Mouse (Mus musculus) limb, embryonic 15.5 days (tissue): ENCODE results near the gene Ccdc162. TPM values are rescaled to one million over a fixed set of nuclear protein-coding genes. Genes with fewer than 3 reads are reported as not detected.

ENCODE experiments used
- ATAC-seq: fragments of 200-750 bp; cut with Nextera tagmentation; 2 replicates; pipeline ENCODE4 v1.8.0; 2017; ENCODE audit warnings: low read depth, moderate TSS enrichment; ENCODE audit not compliant: insufficient number of reproducible peaks, low FRiP score, low TSS enrichment
- H3K27ac ChIP-seq: fragments of 300-500 bp; sonication (generic); 2 replicates; pipeline ENCODE4 v1.5.1; 2015; ENCODE audit warnings: moderate library complexity, mild to moderate bottlenecking, inconsistent platforms
- H3K27me3 ChIP-seq: fragments of 300-500 bp; sonication (generic); 2 replicates; pipeline ENCODE4 v1.6.1; 2015; ENCODE audit warnings: inconsistent platforms
- H3K36me3 ChIP-seq: fragments of 300-500 bp; sonication (generic); 2 replicates; pipeline ENCODE4 v1.6.1; 2015; ENCODE audit warnings: inconsistent platforms
- H3K4me1 ChIP-seq: fragments of 300-500 bp; sonication (generic); 2 replicates; pipeline ENCODE4 v1.6.1; 2015; ENCODE audit warnings: inconsistent platforms
- H3K4me2 ChIP-seq: fragments of 300-500 bp; sonication (generic); 2 replicates; pipeline ENCODE4 v1.6.1; 2015; ENCODE audit warnings: mild to moderate bottlenecking, inconsistent platforms
- H3K4me3 ChIP-seq: fragments of 300-500 bp; sonication (generic); 2 replicates; pipeline ENCODE4 v1.5.1; 2015; ENCODE audit warnings: mild to moderate bottlenecking, inconsistent platforms
- H3K9ac ChIP-seq: fragments of 300-500 bp; sonication (generic); 2 replicates; pipeline ENCODE4 v1.6.1; 2015; ENCODE audit warnings: inconsistent platforms
- H3K9me3 ChIP-seq: fragments of 300-500 bp; sonication (generic); 2 replicates; pipeline ENCODE4 v1.6.1; 2016; ENCODE audit warnings: inconsistent platforms
- WGBS: fragments of 180-500 bp; shearing (Covaris S2); methylation state at CpG from one replicate; pipeline ENCODE4 v1.1.7; 2015; 5-methylcytosine and 5-hydroxymethylcytosine counted together
- polyA plus RNA-seq: library from polyadenylated mRNA; unstranded; fragments of >200 nt; fragmentation: Nextera tagmentation; extraction: Ambion mirVana; gene quantifications from 2 replicates; pipeline ENCODE4 v1.2.1, GENCODE M21; 2015

Ccdc162 gene
- polyA plus RNA-seq, 1 experiment from 2014 or later = 1.3 TPM

DNA sequence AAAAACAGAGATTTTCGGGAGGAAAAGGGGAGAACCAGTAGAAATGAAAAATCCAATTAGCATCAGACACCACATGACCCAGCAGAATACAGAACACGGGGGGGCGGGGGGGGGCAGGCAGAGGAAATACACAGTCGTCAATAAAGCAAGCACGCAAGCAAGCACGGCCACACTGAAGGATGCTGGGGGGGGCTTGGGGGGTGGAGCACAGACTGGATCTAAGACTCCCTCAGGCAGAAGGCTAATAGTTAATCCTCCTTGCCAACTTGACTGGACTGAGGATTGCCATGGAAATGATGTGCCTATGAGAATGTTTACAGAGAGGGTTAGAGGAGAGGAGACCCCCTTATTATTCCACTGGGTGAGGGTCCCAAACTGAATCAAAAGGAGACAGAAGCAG lies 19.0 kb upstream of the Ccdc162 start:
- Histone ChIP-seq H3K9me3 (no peaks in the 10 kb centered on the region), H3K4me1 (no peaks in the 10 kb centered on the region), H3K9ac (no peak overlapping the region), H3K27me3 (no peaks in the 10 kb centered on the region), H3K4me2 (no peak overlapping the region), H3K36me3 (peaks cover 7% of the 10 kb centered on the region; the same call in 1 of the 2 replicates), H3K27ac (no peak overlapping the region), H3K4me3 (no peak overlapping the region)
- no peak for ATAC-seq
- WGBS = 67% methylated on average over 6 of the region's 6 CpGs

DNA sequence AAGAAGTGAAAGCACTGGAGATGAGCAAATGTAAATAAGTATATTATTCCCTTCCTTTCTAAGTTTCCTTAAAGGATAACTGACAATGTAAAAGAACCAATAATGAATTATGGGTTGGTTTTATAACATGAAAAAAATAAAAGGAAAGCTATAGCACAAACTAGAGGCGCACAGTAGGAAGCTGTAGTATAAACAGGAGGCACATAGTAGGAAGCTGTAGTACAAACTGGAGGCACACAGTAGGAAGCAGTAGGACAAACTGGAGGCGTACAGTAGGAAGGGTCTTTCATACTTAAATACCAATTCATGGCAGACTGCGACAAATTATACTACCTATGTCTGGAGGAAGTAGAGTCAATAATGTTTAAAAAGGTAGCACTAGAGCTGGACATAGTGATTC lies 16.8 kb upstream of the Ccdc162 start:
- no peaks in the 10 kb centered on the region for H3K9me3 ChIP-seq
- H3K27ac ChIP-seq = no peak overlapping the region
- H3K4me2 ChIP-seq = no peak overlapping the region
- H3K4me3 ChIP-seq = no peak overlapping the region
- WGBS = 91% methylated on average over 3 of the region's 3 CpGs
- no peaks in the 10 kb centered on the region for H3K27me3 ChIP-seq
- H3K4me1 ChIP-seq = no peaks in the 10 kb centered on the region
- H3K9ac ChIP-seq = no peak overlapping the region
- ATAC-seq = no peak
- peaks cover 7% of the 10 kb centered on the region for H3K36me3 ChIP-seq

DNA sequence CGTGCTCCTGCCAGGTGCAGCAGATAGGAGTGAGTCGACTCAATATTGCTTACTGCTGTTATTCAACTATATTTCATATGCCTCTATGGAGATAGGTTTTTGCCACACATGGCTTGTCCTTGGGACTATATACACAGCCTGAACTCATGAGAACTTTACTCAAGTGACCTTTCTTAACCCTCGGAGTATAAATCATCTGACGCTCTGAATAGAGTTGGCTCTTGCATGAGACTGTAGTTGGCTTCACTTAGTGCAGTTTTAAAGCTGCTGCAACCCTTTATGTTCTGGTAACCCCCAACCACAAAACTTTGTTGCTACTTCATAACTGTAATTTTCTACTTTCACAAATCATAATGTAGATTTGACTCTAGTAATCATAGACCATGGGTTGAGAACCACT lies 15.5 kb upstream of the Ccdc162 start:
- Histone ChIP-seq H3K36me3 (peaks cover 10% of the 10 kb centered on the region), H3K4me3 (no peak overlapping the region), H3K9ac (no peak overlapping the region), H3K4me2 (no peak overlapping the region), H3K27me3 (no peaks in the 10 kb centered on the region), H3K4me1 (no peaks in the 10 kb centered on the region), H3K9me3 (no peaks in the 10 kb centered on the region), H3K27ac (no peak overlapping the region)
- no peak for ATAC-seq
- WGBS = 84% methylated on average over 4 of the region's 4 CpGs

DNA sequence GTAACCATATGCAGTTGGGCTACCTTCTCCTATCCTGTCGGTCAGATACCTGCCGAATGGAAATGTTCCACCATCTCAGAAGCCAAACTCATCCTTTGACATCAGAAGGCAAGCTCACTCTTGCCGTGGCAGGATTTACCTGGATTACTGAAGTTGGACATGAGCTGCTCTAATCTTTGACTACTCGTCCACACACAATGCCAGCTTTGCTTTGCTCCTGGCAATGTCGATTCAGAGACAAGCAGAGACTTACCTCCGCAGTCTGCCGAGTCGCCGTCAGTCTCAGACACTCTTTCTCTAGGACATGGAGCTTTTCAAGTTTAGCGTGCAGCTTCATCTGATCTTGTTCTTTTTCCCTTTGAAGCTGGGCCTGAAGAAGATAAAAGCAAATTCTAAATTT lies 14.3 kb upstream of the Ccdc162 start:
- ATAC-seq = no peak
- peaks cover 10% of the 10 kb centered on the region; the same call in 1 of the 2 replicates for H3K36me3 ChIP-seq
- H3K9ac ChIP-seq = no peak overlapping the region
- no peak overlapping the region for H3K4me3 ChIP-seq
- no peaks in the 10 kb centered on the region for H3K9me3 ChIP-seq
- no peak overlapping the region for H3K27ac ChIP-seq
- H3K27me3 ChIP-seq = no peaks in the 10 kb centered on the region
- H3K4me2 ChIP-seq = no peak overlapping the region
- WGBS = 81% methylated on average over 10 of the region's 10 CpGs
- no peaks in the 10 kb centered on the region; the same call in 1 of the 2 replicates for H3K4me1 ChIP-seq

DNA sequence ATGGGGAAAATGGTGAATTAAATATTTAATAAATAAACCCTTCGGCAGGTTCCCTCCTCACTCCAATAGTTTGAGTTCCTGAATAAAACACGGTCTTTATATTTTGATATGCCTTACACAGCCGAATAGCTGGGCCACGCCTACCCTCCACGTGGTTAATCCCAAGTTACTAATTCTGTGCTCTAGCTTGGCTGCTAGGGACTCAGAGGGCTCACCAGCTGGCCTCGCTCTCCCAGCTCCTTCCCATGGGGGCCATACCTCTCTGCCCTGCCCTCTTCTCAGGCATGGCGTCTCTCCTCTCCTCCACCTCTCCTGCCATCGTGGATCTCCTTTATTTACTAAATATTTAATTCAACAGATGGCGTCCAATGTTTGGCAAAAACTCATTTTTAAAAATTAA lies 9.8 kb upstream of the Ccdc162 start:
- Histone ChIP-seq H3K9me3 (no peaks in the 10 kb centered on the region), H3K4me1 (no peaks in the 10 kb centered on the region; the same call in 1 of the 2 replicates), H3K9ac (no peak overlapping the region), H3K27me3 (no peaks in the 10 kb centered on the region), H3K4me2 (no peak overlapping the region), H3K27ac (no peak overlapping the region), H3K36me3 (peaks cover 13% of the 10 kb centered on the region), H3K4me3 (no peak overlapping the region)
- WGBS = 80% methylated on average over 9 of the region's 9 CpGs
- ATAC-seq = no peak

DNA sequence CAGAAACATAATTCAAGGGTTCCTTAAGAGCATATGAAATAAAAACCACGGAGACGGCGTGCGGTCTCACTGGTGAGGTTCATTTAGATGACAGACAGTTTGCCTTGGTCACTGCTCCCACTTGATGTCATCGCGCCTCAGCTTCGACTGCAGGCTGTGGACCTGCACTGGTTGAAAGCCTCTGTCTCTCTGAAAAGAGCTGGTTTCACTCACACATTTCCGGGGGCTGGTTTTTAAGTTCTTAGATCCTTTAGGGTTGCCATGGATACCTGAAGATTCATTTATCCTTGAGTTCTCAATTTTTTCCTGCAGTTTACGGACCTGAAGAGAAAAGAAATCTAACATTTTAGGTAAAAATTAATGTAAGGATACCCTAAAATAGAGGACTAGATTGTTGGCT lies 3.2 kb upstream of the Ccdc162 start:
- peaks cover 9% of the 10 kb centered on the region; the same call in 1 of the 2 replicates for H3K36me3 ChIP-seq
- WGBS = 76% methylated on average over 9 of the region's 9 CpGs
- no peak overlapping the region for H3K4me3 ChIP-seq
- no peak overlapping the region for H3K27ac ChIP-seq
- ATAC-seq = no peak
- H3K4me1 ChIP-seq = 0 out of 2 replicates have a peak, but pooled peaks cover 2% of the 10 kb centered on the region
- no peak overlapping the region for H3K9ac ChIP-seq
- no peaks in the 10 kb centered on the region for H3K27me3 ChIP-seq
- no peak overlapping the region for H3K4me2 ChIP-seq
- no peaks in the 10 kb centered on the region for H3K9me3 ChIP-seq

DNA sequence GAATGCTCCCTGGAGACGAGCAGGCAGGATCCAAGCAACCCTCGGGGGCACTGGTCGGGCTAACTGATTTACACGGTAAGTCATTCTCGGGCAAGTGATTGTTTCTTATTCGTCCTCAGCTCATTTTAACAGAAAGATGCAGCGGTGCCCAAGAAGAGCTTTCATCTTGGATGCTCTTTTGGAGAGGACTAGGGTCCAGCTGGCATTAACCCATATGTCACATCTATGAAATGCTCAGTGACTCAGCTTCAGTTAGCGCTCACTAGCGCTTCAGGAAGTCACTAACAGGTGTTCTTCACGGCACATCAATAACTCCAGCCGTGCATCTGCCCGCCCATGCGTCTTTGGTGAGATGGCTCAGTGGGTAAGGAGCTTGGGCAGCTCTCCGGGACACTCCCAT lies 877 bp downstream of the Ccdc162 start:
- H3K4me3 ChIP-seq = no peak overlapping the region
- H3K4me1 ChIP-seq = 0 out of 2 replicates have a peak, but pooled peaks cover 2% of the 10 kb centered on the region
- no peaks in the 10 kb centered on the region for H3K27me3 ChIP-seq
- H3K27ac ChIP-seq = no peak overlapping the region
- no peak overlapping the region for H3K9ac ChIP-seq
- no peaks in the 10 kb centered on the region for H3K9me3 ChIP-seq
- 90% methylated on average over 14 of the region's 14 CpGs for WGBS
- no peak for ATAC-seq
- peaks cover 6% of the 10 kb centered on the region; the same call in 1 of the 2 replicates for H3K36me3 ChIP-seq
- H3K4me2 ChIP-seq = no peak overlapping the region

DNA sequence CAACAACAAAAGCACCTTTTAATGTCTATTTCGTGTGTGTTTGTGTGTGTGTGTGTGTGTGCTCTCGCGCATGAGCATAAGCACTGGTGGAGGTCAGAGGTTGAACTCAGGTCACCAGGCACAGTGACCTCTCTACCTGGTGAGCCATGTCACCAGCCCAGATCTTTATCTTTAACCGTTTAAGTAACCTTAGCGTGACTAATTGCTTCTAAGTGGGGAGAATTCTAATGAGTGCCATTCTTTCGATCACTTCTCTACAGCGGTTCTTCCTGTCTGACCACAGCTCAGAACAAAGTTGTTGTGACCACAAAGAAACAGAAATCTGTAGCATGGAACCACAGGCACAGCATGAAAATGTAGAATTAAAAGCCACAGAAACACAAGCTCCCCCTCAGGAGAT lies 5.0 kb downstream of the Ccdc162 start:
- no peaks in the 10 kb centered on the region for H3K27me3 ChIP-seq
- no peak overlapping the region for H3K4me3 ChIP-seq
- no peak overlapping the region for H3K9ac ChIP-seq
- no peaks in the 10 kb centered on the region for H3K9me3 ChIP-seq
- 65% methylated on average over 7 of the region's 7 CpGs for WGBS
- H3K27ac ChIP-seq = no peak overlapping the region
- no peak overlapping the region for H3K4me2 ChIP-seq
- 0 out of 2 replicates have a peak, but pooled peaks cover 2% of the 10 kb centered on the region for H3K4me1 ChIP-seq
- H3K36me3 ChIP-seq = no peaks in the 10 kb centered on the region
- no peak for ATAC-seq

DNA sequence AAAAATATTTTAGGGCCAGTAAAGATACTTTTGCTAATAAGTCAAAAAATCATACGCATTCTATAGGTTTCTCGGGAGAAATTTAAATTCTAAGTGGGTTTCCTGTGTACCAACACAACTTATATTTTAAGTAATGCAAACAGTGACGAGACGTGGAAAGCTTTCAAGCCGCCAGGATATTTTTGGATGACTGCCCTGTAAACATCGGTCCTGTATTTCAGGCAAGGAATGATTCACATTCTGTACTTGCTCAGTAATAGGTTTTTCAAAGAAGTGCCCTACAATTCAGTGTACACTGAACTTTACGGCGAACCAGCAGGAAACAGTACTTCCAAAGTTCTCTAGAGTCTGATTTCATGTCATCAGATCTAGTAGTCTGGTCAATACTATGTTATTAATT lies 5.7 kb downstream of the Ccdc162 start:
- no peaks in the 10 kb centered on the region for H3K36me3 ChIP-seq
- H3K27ac ChIP-seq = no peak overlapping the region
- no peaks in the 10 kb centered on the region for H3K4me1 ChIP-seq
- ATAC-seq = no peak
- 82% methylated on average over 8 of the region's 8 CpGs for WGBS
- H3K27me3 ChIP-seq = no peaks in the 10 kb centered on the region
- no peak overlapping the region for H3K9ac ChIP-seq
- no peaks in the 10 kb centered on the region for H3K9me3 ChIP-seq
- H3K4me3 ChIP-seq = no peak overlapping the region
- H3K4me2 ChIP-seq = no peak overlapping the region

DNA sequence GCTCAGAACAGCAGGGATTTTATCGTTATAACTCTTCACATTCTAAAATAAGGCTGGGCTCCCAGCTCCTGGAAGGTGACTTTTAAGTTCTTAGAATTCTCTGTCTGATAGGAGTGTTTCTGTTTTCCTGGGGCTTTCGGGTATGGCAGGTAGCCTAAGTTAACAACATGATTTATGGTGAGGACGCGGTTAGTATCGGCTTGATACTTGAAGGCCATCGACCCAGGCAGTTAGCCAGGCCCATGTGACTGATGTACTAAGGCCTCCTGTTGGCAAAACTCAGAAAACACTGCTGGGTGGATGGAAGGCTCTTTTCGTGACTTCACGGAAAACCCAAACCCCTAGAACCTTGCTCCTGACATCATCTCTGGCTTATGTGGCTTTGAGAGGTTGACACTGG lies 7.1 kb downstream of the Ccdc162 start:
- no peak for ATAC-seq
- no peaks in the 10 kb centered on the region for H3K27me3 ChIP-seq
- no peak overlapping the region for H3K4me3 ChIP-seq
- no peaks in the 10 kb centered on the region for H3K36me3 ChIP-seq
- H3K9ac ChIP-seq = no peak overlapping the region
- WGBS = 78% methylated on average over 8 of the region's 8 CpGs
- no peak overlapping the region for H3K4me2 ChIP-seq
- H3K27ac ChIP-seq = no peak overlapping the region
- no peaks in the 10 kb centered on the region for H3K9me3 ChIP-seq
- no peaks in the 10 kb centered on the region for H3K4me1 ChIP-seq

DNA sequence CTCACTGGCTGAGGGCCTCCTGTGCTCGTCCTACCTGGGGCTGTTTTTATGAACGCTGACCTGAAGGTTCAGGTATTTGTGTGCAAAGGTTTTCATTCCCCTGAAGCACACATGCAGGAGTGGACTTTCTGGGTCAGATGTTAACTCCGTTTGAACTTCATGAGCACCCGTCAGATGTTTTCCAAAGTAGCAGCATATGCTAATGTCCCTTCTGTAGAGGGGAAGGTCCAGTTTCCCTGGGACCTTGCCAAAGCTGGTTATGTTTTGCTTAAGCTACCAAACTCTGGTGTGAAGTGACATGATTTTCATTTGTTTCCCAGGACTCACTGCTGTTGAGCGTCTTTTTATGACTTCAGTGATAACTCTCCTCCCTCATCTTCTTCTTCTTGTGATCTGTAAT lies 16.8 kb downstream of the Ccdc162 start:
- H3K4me2 ChIP-seq = no peak overlapping the region
- H3K9ac ChIP-seq = no peak overlapping the region
- H3K4me3 ChIP-seq = no peak overlapping the region
- no peaks in the 10 kb centered on the region for H3K36me3 ChIP-seq
- ATAC-seq = no peak
- H3K4me1 ChIP-seq = no peaks in the 10 kb centered on the region
- H3K9me3 ChIP-seq = no peaks in the 10 kb centered on the region
- H3K27me3 ChIP-seq = no peaks in the 10 kb centered on the region
- no peak overlapping the region for H3K27ac ChIP-seq
- 79% methylated on average over 5 of the region's 5 CpGs for WGBS

DNA sequence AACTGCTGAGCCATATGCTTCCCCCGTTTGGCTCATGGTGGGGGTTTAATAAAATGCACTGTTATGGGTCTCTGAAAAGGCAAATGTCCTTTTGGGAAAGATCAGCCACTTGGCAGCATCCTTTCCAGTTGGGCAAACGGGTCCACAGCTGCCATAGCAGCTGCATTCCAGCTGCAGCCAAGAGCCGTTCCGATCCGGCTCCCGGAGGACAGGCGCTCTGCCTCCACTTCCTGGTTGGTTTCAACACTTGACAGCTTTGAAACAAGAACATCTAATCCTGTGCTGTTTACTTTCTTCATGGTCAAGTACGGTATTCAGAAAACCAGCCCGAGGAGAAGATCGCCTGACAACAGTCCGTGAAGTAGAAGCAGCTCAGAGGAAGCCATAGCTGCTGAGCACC lies 19.4 kb downstream of the Ccdc162 start:
- Histone ChIP-seq H3K27ac (no peak overlapping the region), H3K9ac (no peak overlapping the region), H3K36me3 (no peaks in the 10 kb centered on the region), H3K4me1 (no peaks in the 10 kb centered on the region), H3K27me3 (no peaks in the 10 kb centered on the region), H3K9me3 (no peaks in the 10 kb centered on the region), H3K4me3 (no peak overlapping the region), H3K4me2 (no peak overlapping the region)
- 60% methylated on average over 11 of the region's 11 CpGs for WGBS
- no peak for ATAC-seq

DNA sequence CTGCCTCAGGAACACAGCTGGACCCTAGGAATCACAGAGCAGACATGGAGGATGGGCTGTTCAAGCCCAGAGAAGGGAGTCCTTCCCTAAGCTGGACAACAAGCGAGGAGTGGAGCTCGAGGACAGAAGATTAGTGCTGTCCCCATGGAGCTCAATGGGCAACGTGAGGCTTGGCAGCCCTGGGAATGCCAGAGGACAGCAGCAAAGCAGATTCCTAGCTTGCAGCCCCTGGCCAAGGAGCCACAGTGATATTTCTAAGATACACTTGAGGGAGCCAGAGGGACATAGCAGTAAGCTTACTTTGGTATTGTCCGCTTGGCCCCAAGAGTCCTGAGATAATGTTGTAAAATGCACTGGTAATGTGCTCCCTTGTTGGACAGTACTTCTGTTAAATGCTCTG lies 25.5 kb downstream of the Ccdc162 start:
- Histone ChIP-seq H3K4me1 (peaks cover 5% of the 10 kb centered on the region; the same call in 1 of the 2 replicates), H3K9me3 (no peaks in the 10 kb centered on the region), H3K4me2 (no peak overlapping the region), H3K27ac (no peak overlapping the region), H3K36me3 (no peaks in the 10 kb centered on the region), H3K4me3 (no peak overlapping the region), H3K27me3 (no peaks in the 10 kb centered on the region), H3K9ac (no peak overlapping the region)
- WGBS = 75% methylated on average over 4 of the region's 4 CpGs
- ATAC-seq = no peak
